Mouse (Mus musculus) CD4-positive helper T cell, adult 2 months (primary cell): ENCODE results near the gene Actl6b.
"Not testable (repeated sequence)": the region's sequence is repeated elsewhere in the genome, so short reads cannot be mapped to it uniquely, and the experiment has no call there.

ENCODE experiments used
- DNase-seq: peaks from one replicate; pipeline ENCODE4 v3.0.0-alpha.2; 2012; ENCODE audit warnings: low read depth, missing footprints, low spot score

Actl6b gene

GRCm38 (mm10) chr5:137601365-137601729 is 48.0 kb downstream of the Actl6b start:
- DNase-seq: no peak

- no peak for DNase-seq
Observed at GRCm38 (mm10) chr5:137607860-137608653, 54.7 kb downstream of the Actl6b start.

GRCm38 (mm10) chr5:137608654-137609190 is 55.4 kb downstream of the Actl6b start:
- no peak for DNase-seq

GRCm38 (mm10) chr5:137609292-137609691 is 56.0 kb downstream of the Actl6b start:
- no peak for DNase-seq

- DNase-seq: no peak
Observed at GRCm38 (mm10) chr5:137610056-137610455, 56.7 kb downstream of the Actl6b start.

GRCm38 (mm10) chr5:137610548-137611244 is 57.4 kb downstream of the Actl6b start:
- DNase-seq: no peak

- DNase-seq: no peak
Observed at GRCm38 (mm10) chr5:137611245-137611602, 57.9 kb downstream of the Actl6b start.

GRCm38 (mm10) chr5:137613076-137613475 is 59.8 kb downstream of the Actl6b start:
- no peak for DNase-seq

- DNase-seq: no peak
Observed at GRCm38 (mm10) chr5:137613550-137613949, 60.2 kb downstream of the Actl6b start, which contains the start of gene Pcolce. TSS of gene Pcolce (minus strand) at chr5:137613784.

- DNase-seq: not testable (repeated sequence)
Observed at GRCm38 (mm10) chr5:137614921-137615320, 61.6 kb downstream of the Actl6b start.

GRCm38 (mm10) chr5:137615347-137615746 is 62.0 kb downstream of the Actl6b start:
- DNase-seq: no peak
